Mouse (Mus musculus) testis, adult 2 months (tissue): Measurements from ENCODE around the gene Enah.

Source experiments
- CTCF ChIP-seq: fragments of 200-500 bp; IDR thresholded peaks from 2 replicates; pipeline ENCODE4 v1.5.1; 2012; ENCODE audit warnings: low read depth, mild to moderate bottlenecking, inconsistent platforms, low read length, moderate library complexity; ENCODE audit not compliant: control insufficient read depth, insufficient read depth, insufficient replicate concordance
- POLR2A ChIP-seq: fragments of 200-500 bp; IDR thresholded peaks from 2 replicates; pipeline ENCODE4 v1.6.1; 2012; ENCODE audit warnings: low read depth, mild to moderate bottlenecking, inconsistent platforms, low read length, moderate library complexity; ENCODE audit not compliant: control insufficient read depth

- TF ChIP-seq CTCF (no peak), POLR2A (no peak)
Measured at GRCm38 (mm10) chr1:181984811-181985210, 35.0 kb downstream of the Enah start.
